Mouse (Mus musculus): ENCODE results near the gene Gm525. TPM values are rescaled to one million over a fixed set of nuclear protein-coding genes. Genes with fewer than 3 reads are reported as not detected.
"Not testable (repeated sequence)": the region's sequence is repeated elsewhere in the genome, so short reads cannot be mapped to it uniquely, and the experiment has no call there.

Gm525 gene
- total RNA-seq, 2 experiments from 2014 or later, result not detected

DNA sequence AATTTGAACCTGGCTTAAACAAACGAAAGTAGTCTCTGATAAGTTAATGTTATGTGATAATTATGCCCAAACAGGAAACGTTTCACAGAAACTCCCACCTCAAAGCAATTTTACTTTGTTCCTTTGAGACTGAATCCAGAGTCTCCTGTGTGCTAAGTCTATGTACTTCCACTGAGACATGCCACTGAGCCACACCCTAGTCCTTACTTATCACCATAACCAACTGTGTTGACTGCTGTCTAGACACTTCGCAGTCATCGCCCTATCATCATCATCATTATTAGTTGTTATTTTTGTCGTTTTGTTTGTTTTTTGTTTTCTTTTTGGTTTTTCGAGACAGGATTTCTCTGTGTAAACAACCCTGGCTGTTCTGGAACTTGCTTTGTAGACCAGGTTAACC lies 9.3 kb upstream of the Gm525 start:
- no peak for DNase-seq

- no peak for DNase-seq
Measured at GRCm38 (mm10) chr11:89065297-89065696, 8.3 kb upstream of the Gm525 start.

DNA sequence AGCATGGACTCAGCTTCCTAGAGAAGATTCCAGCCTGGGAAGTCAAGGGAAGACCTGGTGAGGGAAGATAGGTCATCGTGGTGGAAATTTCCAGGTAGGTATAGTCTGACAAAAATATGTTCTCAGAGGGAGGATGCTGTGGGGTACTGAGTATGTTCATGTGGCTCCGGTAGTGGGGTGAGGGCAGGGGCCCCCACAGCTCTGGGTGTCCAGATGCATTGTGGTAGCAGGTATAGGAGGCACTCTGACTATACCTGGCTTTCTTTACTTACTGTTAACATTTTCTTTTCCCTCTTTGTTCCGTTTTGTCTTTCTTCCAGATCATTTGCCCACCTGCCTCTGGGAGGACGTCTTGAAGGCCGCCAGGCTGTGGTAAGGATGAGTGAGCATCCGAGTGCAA lies 7.5 kb upstream of the Gm525 start:
- DNase-seq, result no peak

DNA sequence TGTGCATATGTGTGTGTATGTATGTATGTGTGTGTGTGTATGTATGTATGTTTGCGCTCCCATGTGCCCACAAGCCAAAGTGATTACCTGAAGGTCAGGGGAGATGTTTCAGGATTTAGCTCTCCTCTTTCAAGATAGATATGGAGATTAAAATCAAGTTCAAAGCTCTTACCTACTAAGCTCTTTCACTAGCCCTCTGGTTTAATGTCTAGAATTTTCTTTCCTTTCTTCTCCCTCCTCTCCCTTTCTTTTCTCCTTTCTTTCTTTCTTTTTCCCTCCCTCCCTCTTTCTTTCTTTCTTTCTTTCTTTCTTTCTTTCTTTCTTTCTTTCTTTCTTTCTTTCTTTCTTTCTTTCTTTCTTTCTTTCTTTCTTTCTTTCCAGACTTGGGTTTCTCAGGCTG lies 6.9 kb upstream of the Gm525 start, which contains the start of gene Dgke:
TSS of gene Dgke (minus strand) at position 101 of the 400 bp plus-strand sequence.
- DNase-seq, result no peak

DNA sequence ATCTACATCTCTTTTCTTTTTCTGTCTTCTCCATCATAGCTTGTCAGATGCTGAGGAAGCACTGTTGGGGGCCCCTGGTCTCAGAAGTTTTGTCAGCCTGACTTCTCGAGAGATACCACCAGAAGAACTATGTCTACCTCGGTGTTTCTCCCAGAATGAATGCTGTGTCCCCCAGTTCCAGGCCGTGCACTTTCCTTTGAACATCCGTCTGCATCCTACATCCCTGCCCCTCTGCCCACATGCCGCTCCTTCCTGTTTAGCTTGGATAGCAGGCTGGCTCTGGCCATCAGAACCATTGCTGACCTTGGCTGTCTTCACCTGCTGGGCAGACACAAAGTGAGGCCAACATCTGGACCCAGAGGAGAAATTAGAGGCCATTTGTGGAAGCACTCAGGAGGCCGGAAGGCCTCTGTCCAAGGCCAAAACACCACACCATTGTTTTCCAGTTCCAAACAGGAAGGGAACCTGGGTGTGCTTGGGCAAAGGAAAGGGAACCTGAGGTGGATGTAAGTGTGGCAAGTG lies 6.3 kb upstream of the Gm525 start:
- DNase-seq, result no peak

- no peak for DNase-seq
Measured at GRCm38 (mm10) chr11:89067871-89068490, 5.7 kb upstream of the Gm525 start.

- peak; percentile 70 for DNase-seq
Measured at GRCm38 (mm10) chr11:89068649-89069048, 5.0 kb upstream of the Gm525 start.

GRCm38 (mm10) chr11:89069303-89069702 lies 4.3 kb upstream of the Gm525 start:
- DNase-seq, result peak; percentile 75

DNA sequence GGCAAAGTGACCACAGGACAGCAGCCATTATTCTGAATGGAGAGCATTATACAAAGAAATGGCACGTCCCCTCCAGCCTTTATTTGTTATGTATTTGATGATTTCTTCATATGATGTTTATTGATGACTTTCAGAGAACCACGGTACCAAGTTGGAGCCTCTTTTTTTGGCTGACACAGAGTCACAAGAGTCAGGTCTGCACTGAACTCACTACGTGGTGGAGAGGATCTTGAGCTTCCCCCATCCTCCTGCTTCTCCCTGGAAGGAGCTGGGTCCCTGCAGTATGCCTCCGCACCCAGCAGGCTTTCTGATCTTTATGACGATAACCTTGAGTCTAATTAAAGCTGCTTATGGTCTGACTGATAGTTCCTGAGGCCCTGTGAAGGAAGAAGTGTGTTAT lies 2.1 kb upstream of the Gm525 start:
- DNase-seq, result no peak

DNA sequence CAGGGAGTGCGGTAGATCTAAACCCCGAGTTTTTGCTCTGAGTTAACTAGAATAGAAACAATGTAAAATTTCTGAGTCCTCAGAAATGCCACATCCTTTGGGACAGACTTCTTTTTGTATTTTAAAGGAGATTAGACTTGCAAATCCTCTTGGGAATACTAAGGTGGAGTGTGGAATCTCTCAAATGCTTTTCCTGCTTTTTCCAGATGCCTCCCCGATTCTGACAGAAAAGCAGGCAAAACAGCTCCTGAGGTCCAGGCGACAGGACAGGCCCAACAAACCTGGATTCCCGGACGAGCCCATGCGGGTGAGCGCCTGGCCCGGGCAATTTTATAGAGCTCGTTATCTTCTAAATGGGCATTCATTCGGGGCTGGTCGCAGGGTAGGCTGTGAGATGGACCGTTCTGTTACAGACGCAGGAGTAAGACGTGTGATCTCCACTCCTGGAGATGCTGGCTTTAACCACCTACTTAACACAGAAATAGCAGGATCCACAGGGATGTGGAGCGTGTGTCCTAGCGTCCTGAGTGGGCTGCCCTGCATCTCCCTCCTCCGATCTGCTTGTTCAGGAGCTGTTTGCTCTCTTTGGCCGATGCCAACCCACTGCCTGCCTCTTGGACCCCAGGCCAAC lies 1.3 kb downstream of the Gm525 start:
- no peak for DNase-seq

DNA sequence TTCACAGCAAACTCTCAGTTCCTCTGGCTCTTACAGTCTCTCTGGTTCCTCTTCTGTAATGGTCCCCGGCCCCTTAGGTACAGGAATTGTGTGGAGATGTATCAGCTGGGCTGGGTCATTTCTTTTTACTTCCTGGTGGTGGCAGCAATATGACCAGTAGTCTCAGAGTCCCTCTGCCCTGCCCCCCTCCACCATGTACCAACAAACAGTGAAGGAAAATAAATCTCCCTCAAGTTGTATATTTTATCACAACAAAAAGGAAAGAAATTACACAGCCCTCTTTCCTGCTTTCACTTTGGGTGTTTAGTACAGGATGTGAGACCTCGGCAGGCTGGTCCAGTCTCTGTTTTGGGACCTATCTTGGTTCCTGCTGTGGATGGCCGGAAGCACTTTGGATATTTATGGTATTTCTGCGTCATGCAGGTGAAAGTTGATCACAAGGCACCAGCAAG lies 2.8 kb downstream of the Gm525 start:
- DNase-seq, result peak; percentile 26

DNA sequence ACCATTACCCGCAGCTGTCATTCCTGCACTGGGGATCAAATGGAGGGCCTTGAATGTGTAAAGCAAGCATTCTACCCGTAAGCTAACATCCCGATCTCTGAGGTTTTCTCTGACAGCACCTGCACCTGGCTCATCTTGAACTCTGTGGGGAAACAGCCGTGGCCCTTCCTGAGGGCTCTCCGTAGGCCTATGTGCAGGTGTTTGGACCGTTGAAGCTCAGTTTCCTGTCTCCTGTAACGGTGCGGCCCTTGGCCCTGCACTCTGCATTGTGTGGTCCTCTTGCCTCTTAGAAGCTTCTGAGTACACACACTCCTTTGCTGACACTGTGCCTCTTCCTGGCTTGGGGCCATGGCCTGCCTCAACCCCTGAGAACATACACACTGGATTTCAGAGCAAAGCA lies 4.0 kb downstream of the Gm525 start:
- no peak for DNase-seq

DNA sequence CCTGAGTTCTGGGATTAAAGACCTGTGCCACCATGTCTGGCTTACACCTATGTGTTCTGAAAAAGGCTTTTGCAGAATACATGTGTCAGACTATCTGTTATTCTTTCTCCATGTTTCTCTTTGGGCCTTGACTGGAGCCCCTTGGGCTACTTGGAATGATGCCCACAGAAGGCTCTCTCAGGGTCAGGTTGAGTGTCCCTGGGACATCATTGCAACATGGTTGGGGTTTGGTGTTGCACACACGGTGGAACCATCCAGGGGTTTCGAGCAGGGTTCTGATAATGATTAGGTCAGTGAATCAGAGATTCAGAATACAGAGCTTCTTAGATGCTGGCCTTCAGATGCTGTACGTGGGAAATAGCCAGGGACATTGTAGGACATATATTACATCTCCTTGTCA lies 4.7 kb downstream of the Gm525 start:
- peak; percentile 51 for DNase-seq

GRCm38 (mm10) chr11:89078996-89079680 lies 5.5 kb downstream of the Gm525 start:
- no peak for DNase-seq

GRCm38 (mm10) chr11:89081906-89082305 lies 8.3 kb downstream of the Gm525 start:
- DNase-seq, result not testable (repeated sequence)

DNA sequence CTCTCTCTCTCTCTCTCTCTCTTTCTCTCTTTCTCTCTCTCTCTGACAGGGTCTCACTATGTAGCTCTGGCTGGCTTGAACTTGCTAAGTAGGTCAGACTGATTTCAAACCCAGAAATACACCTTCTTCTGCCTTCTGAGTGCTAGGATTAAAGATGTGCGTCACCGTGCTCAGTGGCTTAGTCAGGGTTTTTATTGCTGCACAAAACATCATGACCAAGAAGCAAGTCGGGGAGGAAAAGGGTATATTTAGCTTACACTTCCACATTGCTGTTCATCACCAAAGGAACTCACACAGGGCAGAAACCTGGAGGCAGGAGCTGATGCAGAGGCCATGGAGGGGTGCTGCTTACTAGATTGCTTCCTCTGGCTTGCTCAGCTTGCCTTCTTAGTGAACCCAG lies 9.1 kb downstream of the Gm525 start:
- not testable (repeated sequence) for DNase-seq

- peak; percentile 66 for DNase-seq
Measured at GRCm38 (mm10) chr11:89084601-89085000, 11.0 kb downstream of the Gm525 start.

DNA sequence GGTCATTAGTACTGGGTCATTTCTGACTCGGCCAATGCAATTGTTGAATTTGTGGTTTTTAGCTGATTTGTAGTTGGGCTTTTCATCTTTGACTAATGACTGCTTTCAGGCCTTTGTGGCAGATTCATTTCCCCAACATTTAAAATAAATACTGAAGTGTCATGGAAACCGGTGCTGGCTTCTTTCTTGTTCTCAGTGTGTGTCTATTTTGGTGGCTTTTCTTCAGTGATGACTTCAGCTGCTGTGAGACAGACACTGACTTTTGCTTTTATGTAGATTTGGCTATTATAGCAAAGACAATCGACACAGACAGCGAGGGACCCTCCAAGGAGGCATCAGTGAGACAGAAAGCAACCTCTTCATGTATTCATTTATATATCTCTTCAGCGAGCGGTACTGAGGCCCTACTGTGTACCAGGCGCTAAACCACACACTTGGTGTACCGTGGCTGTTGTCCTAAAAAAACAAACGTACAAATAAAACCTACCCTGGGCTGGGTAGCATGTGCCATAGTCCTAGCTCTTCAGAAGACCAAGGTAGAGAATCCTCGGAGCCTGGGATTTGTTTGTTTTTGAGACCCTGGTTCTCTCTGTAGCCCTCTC lies 12.7 kb downstream of the Gm525 start:
- DNase-seq, result no peak

GRCm38 (mm10) chr11:89088754-89089153 lies 15.1 kb downstream of the Gm525 start:
- no peak for DNase-seq

- DNase-seq, result not testable (repeated sequence)
Measured at GRCm38 (mm10) chr11:89090359-89090758, 16.7 kb downstream of the Gm525 start.

- peak; percentile 24 for DNase-seq
Measured at GRCm38 (mm10) chr11:89092714-89093113, 19.1 kb downstream of the Gm525 start.

- DNase-seq, result no peak
Measured at GRCm38 (mm10) chr11:89095306-89095705, 21.7 kb downstream of the Gm525 start.

DNA sequence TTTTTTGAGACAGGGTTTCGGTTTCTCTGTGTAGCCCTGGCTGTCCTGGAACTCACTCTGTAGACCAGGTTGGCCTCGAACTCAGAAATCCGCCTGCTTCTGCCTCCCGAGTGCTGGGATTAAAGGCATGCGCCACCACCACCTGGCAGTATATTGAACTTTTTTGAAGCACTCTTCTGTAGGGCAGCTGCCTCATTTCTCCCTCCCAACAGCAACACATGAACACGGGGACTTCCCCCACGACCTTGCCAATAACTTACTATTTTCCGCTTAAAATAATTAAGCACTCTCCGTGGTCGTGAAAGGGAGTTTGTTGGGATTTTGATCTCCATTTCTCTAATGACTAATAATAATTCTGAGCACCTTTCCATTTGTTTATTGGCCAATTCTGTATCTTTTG lies 23.7 kb downstream of the Gm525 start:
- not testable (repeated sequence) for DNase-seq
